Mouse (Mus musculus) small intestine, adult 2 months (tissue): ENCODE data around the gene Morn2.

ENCODE experiments used
- CTCF ChIP-seq: fragments of 200-500 bp; IDR thresholded peaks from 2 replicates; pipeline ENCODE4 v1.5.1; 2012; ENCODE audit warnings: low read depth, mild to moderate bottlenecking, control low read depth, inconsistent platforms, low read length, moderate library complexity, mixed read lengths; ENCODE audit not compliant: insufficient replicate concordance, insufficient read length; ENCODE audit errors: extremely low read depth
- POLR2A ChIP-seq: fragments of 200-500 bp; IDR thresholded peaks from 2 replicates; pipeline ENCODE4 v1.6.1; 2012; ENCODE audit warnings: low read depth, mild to moderate bottlenecking, control low read depth, inconsistent platforms, low read length, moderate library complexity

- TF ChIP-seq CTCF = no peak
- TF ChIP-seq POLR2A = no peak
Observed at GRCm38 (mm10) chr17:80307251-80307650, 17.2 kb downstream of the Morn2 start, which contains the start of gene Arhgef33.
